Mouse (Mus musculus): Measurements from ENCODE around the gene Tmem207.

- TF ChIP-seq CTCF (IDR thresholded peaks at IDR 0.05; ENCODE audit: borderline replicate concordance, extremely low read depth, insufficient read depth, insufficient read length) (no peak), POLR2A (IDR thresholded peaks at IDR 0.05; ENCODE audit: borderline replicate concordance, extremely low read depth, insufficient read depth, insufficient read length, poor library complexity, severe bottlenecking) (no peak)
Observed at GRCm38 (mm10) chr16:26456182-26456581, 70.4 kb downstream of the Tmem207 start.

All from brain, embryonic 14.5 days (tissue).